Mouse (Mus musculus) embryonic facial prominence, embryonic 11.5 days (tissue): ENCODE measurements around the gene Slc9a9. TPM values are rescaled to one million over a fixed set of nuclear protein-coding genes. Genes with fewer than 3 reads are reported as not detected.

Experiments used
- ATAC-seq: fragments of 200-750 bp; cut with Nextera tagmentation; replicated peaks from 2 replicates; pipeline ENCODE4 v1.8.0; 2017; ENCODE audit warnings: low read depth; ENCODE audit not compliant: insufficient number of reproducible peaks, low FRiP score, low TSS enrichment
- DNase-seq: peaks from one replicate; pipeline ENCODE4 v3.0.0-alpha.2; 2015; ENCODE audit warnings: low spot score
- H3K27ac ChIP-seq: fragments of 300-500 bp; sonication (generic); replicated peaks from 2 replicates; pipeline ENCODE4 v1.5.1; 2014; ENCODE audit warnings: mild to moderate bottlenecking, low read depth, low read length, control low read depth
- H3K27me3 ChIP-seq: fragments of 300-500 bp; sonication (generic); 2 replicates; pipeline ENCODE4 v1.6.1; 2014; ENCODE audit warnings: mild to moderate bottlenecking, low read length, moderate library complexity, mixed read lengths; ENCODE audit not compliant: control insufficient read depth, insufficient read depth
- H3K36me3 ChIP-seq: fragments of 300-500 bp; sonication (generic); replicated peaks from 2 replicates; pipeline ENCODE4 v1.6.1; 2014; ENCODE audit warnings: low read depth, mild to moderate bottlenecking, low read length, moderate library complexity, mixed read lengths; ENCODE audit not compliant: control insufficient read depth, insufficient read depth
- H3K4me1 ChIP-seq: fragments of 300-500 bp; sonication (generic); 2 replicates; pipeline ENCODE4 v1.6.1; 2014; ENCODE audit warnings: low read length, mixed read lengths; ENCODE audit not compliant: control insufficient read depth, insufficient read depth
- H3K4me2 ChIP-seq: fragments of 300-500 bp; sonication (generic); 2 replicates; pipeline ENCODE4 v1.6.1; 2014; ENCODE audit warnings: low read depth, mild to moderate bottlenecking, control low read depth, low read length, moderate library complexity
- H3K4me3 ChIP-seq: fragments of 300-500 bp; sonication (generic); 2 replicates; pipeline ENCODE4 v1.5.1; 2014; ENCODE audit warnings: low read depth, low read length, control low read depth
- H3K9ac ChIP-seq: fragments of 300-500 bp; sonication (generic); replicated peaks from 2 replicates; pipeline ENCODE4 v1.6.1; 2014; ENCODE audit warnings: mild to moderate bottlenecking, control low read depth, low read length
- H3K9me3 ChIP-seq: fragments of 300-500 bp; sonication (generic); replicated peaks from 2 replicates; pipeline ENCODE4 v1.6.1; 2016; ENCODE audit warnings: mild to moderate bottlenecking, low read length, inconsistent platforms, mixed read lengths; ENCODE audit not compliant: control insufficient read depth
- WGBS: fragments of 180-500 bp; shearing (Covaris S2); extraction: QIAGEN DNeasy Blood & Tissue Kit; methylation state at CpG from one replicate; pipeline ENCODE4 v1.1.7; 2014; 5-methylcytosine and 5-hydroxymethylcytosine counted together
- polyA plus RNA-seq: library from polyadenylated mRNA; unstranded; fragments of >200 nt; fragmentation: Nextera tagmentation; extraction: Ambion mirVana; gene quantifications from 2 replicates; pipeline ENCODE4 v1.2.1, GENCODE M21; 2014

The Slc9a9 gene
- polyA plus RNA-seq, 1 experiment from 2014 or later = 4.7 TPM

DNA sequence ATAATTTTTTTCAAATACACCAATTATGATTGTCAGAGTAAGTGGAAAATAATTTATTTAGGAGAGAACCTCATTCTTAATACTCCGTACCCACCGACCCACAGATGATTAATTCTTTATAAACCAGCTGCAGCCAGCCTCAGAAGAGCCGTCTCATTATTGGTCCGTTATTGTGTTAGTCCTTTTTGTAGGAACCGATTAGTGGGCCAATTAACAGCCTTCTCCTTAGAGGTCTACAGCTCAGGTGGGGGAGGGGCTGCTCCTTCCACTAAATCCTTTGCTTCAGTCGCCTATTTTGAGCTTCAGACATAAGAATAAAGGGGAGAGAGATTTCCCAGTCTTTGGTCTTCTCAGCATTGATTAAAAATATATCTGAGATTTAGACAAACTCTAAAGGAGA, 98.4 kb downstream of the Slc9a9 start:
- H3K27me3 ChIP-seq = no peaks in the 10 kb centered on the region
- 63% methylated on average over 6 of the region's 6 CpGs for WGBS
- H3K36me3 ChIP-seq = no peaks in the 10 kb centered on the region
- H3K4me3 ChIP-seq = no peak overlapping the region
- DNase-seq (no peak), ATAC-seq (no peak)
- no peak overlapping the region for H3K9ac ChIP-seq
- H3K9me3 ChIP-seq = no peaks in the 10 kb centered on the region
- no peaks in the 10 kb centered on the region for H3K4me1 ChIP-seq
- no peak overlapping the region for H3K27ac ChIP-seq
- H3K4me2 ChIP-seq = no peak overlapping the region

DNA sequence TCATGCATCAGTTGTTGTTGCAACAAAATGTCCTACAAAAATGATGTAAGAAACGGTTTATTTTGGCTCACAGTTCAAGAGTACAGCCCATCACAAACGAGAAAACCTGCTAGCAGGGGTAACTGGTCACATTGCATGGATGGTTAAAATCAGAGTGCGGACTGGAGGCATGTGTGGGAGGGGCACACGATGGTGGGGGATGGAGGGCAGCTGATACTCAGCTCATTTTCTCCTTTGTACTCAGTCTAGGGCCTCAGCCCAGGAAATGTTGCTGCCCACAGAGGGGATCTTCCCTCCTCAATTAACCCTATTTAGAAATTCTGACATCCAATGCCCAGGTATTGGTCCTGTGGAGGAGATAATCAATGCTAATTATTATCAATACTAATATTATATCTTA, 98.8 kb downstream of the Slc9a9 start:
- 70% methylated on average over 4 of the region's 4 CpGs for WGBS
- Histone ChIP-seq H3K27ac (no peak overlapping the region), H3K27me3 (no peaks in the 10 kb centered on the region), H3K9ac (no peak overlapping the region), H3K4me2 (no peak overlapping the region), H3K9me3 (no peaks in the 10 kb centered on the region), H3K4me1 (no peaks in the 10 kb centered on the region), H3K4me3 (no peak overlapping the region), H3K36me3 (no peaks in the 10 kb centered on the region)
- DNase-seq (no peak), ATAC-seq (no peak)

DNA sequence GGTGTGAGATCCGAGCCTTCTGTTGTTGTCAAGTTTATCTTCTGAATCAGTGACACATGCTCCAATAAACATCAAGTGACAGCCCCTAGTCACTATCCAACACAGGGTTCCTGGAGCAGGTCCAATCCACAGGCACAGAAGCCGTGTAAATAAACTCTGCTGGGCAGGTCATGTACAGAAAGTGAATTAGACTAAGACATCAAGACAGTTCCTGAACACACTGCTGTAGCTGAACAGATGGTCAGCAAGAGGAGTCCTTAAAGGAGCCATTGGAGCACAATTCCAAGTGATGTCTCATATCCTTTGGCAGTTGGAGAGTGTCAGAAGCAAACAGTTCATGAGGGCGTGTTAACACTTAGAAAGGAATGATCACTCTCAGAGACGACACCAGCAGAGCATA, 103.6 kb downstream of the Slc9a9 start:
- ATAC-seq (no peak), DNase-seq (no peak)
- Histone ChIP-seq H3K27me3 (no peaks in the 10 kb centered on the region), H3K9ac (no peak overlapping the region), H3K4me1 (no peaks in the 10 kb centered on the region), H3K27ac (no peak overlapping the region), H3K9me3 (no peaks in the 10 kb centered on the region), H3K4me2 (no peak overlapping the region), H3K4me3 (no peak overlapping the region), H3K36me3 (no peaks in the 10 kb centered on the region)
- WGBS = 79% methylated on average over 4 of the region's 4 CpGs

DNA sequence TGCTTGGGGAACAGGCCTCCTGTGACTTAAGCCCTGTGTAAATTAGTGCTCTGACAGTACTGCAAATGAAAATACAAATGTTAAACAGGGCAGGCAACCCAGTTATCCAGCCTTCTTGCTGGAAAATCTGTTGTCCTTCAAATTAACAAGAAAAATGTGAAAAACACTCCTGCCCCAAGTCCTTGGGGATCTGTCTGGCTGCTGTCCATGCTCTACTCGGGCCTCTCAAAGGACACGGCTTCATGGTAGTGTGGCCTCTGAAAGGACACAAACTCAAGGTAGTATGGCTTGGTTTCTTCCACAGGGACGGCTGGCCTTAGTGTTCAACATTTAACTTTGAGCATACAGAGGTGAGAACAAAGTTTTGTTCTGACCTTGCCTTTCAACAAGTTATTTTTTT, 118.6 kb downstream of the Slc9a9 start:
- Histone ChIP-seq H3K4me1 (no peaks in the 10 kb centered on the region), H3K4me3 (no peak overlapping the region), H3K9me3 (no peaks in the 10 kb centered on the region), H3K27ac (no peak overlapping the region), H3K4me2 (no peak overlapping the region), H3K36me3 (no peaks in the 10 kb centered on the region), H3K27me3 (no peaks in the 10 kb centered on the region), H3K9ac (no peak overlapping the region)
- WGBS = 72% methylated on average over 3 of the region's 3 CpGs
- no peak for ATAC-seq
- DNase-seq = no peak

DNA sequence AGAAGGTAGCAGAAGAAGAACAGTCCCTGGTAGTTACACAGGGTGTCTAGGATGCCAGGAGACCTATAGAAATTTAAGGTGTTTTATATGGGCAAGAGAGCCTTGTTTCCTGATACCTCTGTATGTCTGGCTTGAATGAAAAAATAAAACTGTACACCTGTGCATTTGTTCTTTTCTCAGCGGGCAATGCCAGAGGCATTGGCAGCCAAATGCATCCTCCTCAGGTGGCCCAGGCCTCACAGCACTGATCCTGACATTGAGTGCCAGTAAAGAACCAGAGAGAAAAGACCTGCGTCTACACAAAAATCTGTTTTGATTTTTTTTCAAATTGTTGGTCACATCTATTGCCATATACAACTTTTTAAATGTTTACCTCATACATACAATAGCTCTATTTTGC, 121.3 kb downstream of the Slc9a9 start:
- H3K36me3 ChIP-seq = no peaks in the 10 kb centered on the region
- WGBS = 90% methylated on average over 2 of the region's 2 CpGs
- no peaks in the 10 kb centered on the region for H3K9me3 ChIP-seq
- no peak overlapping the region for H3K9ac ChIP-seq
- H3K4me3 ChIP-seq = no peak overlapping the region
- no peak for ATAC-seq
- no peaks in the 10 kb centered on the region for H3K4me1 ChIP-seq
- no peaks in the 10 kb centered on the region for H3K27me3 ChIP-seq
- H3K27ac ChIP-seq = no peak overlapping the region
- no peak overlapping the region for H3K4me2 ChIP-seq
- DNase-seq = no peak

DNA sequence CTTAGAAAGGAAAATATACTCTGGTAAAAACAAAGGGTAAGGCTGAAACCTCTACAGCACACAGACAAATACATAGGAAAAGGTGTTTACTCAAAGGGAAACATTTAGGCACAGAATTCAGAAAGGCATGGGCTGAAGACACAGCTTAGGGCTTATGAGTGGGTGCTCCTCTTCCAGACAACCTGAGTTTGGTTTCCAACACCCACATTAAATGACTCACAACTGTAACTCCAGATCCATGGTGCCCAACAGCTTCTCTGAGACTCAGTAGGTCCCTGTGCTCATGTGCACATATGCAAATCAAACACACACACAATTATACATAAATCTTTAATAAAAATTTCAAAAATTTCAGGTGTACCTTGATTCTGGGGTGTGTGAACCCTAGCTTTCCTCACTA, 133.4 kb downstream of the Slc9a9 start:
- Histone ChIP-seq H3K9ac (no peak overlapping the region), H3K27me3 (no peaks in the 10 kb centered on the region), H3K27ac (no peak overlapping the region), H3K9me3 (no peaks in the 10 kb centered on the region), H3K4me2 (no peak overlapping the region), H3K4me1 (no peaks in the 10 kb centered on the region), H3K4me3 (no peak overlapping the region), H3K36me3 (no peaks in the 10 kb centered on the region)
- DNase-seq (no peak), ATAC-seq (no peak)

DNA sequence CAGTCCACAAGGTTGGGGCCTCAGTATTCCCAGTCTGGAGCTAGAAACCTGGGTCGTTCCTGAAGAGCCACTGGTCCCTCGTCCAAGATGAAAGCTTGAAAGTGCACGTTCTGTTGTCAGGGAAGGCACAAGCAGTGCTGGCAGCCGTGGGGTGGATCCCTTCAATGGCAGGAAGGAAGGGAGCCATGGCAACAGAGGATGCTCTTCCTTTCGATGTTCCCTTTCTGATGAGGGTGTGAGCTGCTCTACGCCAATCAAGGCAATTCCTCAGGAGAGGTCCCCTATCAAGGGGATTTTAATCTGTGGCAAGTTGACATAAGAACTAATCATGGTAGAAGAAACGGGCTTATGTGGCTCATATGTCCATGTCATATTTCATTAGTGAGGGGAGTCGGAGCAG, 135.8 kb downstream of the Slc9a9 start:
- H3K9ac ChIP-seq = no peak overlapping the region
- peak; percentile 10 for DNase-seq
- peak; percentile 55; the same call in 1 of the 2 replicates for ATAC-seq
- no peak overlapping the region for H3K4me2 ChIP-seq
- no peaks in the 10 kb centered on the region for H3K9me3 ChIP-seq
- no peaks in the 10 kb centered on the region for H3K4me1 ChIP-seq
- WGBS = 57% methylated on average over 8 of the region's 8 CpGs
- H3K27me3 ChIP-seq = no peaks in the 10 kb centered on the region
- no peaks in the 10 kb centered on the region for H3K36me3 ChIP-seq
- H3K27ac ChIP-seq = no peak overlapping the region
- no peak overlapping the region for H3K4me3 ChIP-seq

DNA sequence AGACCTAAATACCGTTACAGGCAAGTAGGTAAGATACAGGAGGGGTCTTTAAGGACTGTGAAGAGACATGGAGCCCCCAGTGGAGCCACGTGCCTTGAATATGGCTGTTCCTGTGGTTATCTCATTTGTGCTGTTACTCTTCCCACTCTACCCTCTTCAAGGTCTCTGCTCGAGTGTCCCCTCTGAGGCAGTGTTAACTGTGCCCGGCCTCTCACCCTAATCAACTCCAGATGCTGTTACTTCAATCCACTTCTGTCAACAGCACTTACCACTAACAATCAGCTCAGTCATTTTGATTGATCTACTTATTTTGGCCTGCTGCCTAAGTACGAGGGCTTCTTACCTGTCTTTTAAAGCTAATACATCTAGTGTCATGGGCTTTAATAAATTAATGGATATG, 145.8 kb downstream of the Slc9a9 start:
- Histone ChIP-seq H3K4me1 (no peaks in the 10 kb centered on the region), H3K27ac (no peak overlapping the region), H3K4me2 (no peak overlapping the region), H3K36me3 (no peaks in the 10 kb centered on the region), H3K9ac (no peak overlapping the region), H3K27me3 (no peaks in the 10 kb centered on the region), H3K9me3 (no peaks in the 10 kb centered on the region), H3K4me3 (no peak overlapping the region)
- ATAC-seq (no peak), DNase-seq (peak; percentile 43)
- WGBS = 25% methylated on average over 5 of the region's 5 CpGs

DNA sequence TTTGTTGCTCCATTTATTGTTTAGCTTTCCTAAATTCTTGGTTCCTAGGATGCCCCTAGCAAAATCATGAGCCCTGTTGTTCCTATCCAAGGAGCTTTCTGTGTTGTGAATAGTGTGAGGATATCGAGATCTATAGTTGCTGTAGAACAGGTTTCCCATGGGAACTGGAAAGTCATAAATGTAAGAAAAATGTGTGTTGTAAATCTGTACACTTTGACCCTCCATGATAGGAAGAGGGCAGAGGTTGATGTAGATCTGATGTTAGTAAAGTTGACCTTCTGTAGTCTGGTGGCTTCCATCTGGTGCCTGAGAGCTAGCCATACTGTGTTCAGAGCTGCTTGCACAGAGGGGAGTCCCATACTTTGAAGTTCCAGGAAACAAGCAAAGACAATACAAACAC, 151.6 kb downstream of the Slc9a9 start:
- 87% methylated on average over 1 of the region's 1 CpGs for WGBS
- DNase-seq = no peak
- no peaks in the 10 kb centered on the region for H3K27me3 ChIP-seq
- H3K9me3 ChIP-seq = no peaks in the 10 kb centered on the region
- no peak overlapping the region for H3K4me2 ChIP-seq
- H3K36me3 ChIP-seq = no peaks in the 10 kb centered on the region
- no peaks in the 10 kb centered on the region for H3K4me1 ChIP-seq
- no peak overlapping the region for H3K4me3 ChIP-seq
- no peak for ATAC-seq
- H3K9ac ChIP-seq = no peak overlapping the region
- H3K27ac ChIP-seq = no peak overlapping the region
